Mouse (Mus musculus) stomach, embryonic 14.5 days (tissue): Measurements from ENCODE around the gene Rhoh. TPM values are rescaled to one million over a fixed set of nuclear protein-coding genes. Genes with fewer than 3 reads are reported as not detected.
A peak's percentile ranks its signal among the peaks of the same experiment; 100 is the strongest.

Experiments
- ATAC-seq: fragments of 200-750 bp; cut with Nextera tagmentation; 2 replicates; pipeline ENCODE4 v1.8.0; 2017; ENCODE audit warnings: low read depth, moderate TSS enrichment; ENCODE audit not compliant: insufficient number of reproducible peaks, insufficient read depth, low FRiP score
- H3K27ac ChIP-seq: fragments of 300-500 bp; sonication (generic); 2 replicates; pipeline ENCODE4 v1.5.1; 2014; ENCODE audit warnings: mild to moderate bottlenecking, low read length, moderate library complexity, mixed read lengths
- H3K27me3 ChIP-seq: fragments of 300-500 bp; sonication (generic); 2 replicates; pipeline ENCODE4 v1.6.1; 2014; ENCODE audit warnings: low read length, control low read depth, mixed read lengths; ENCODE audit not compliant: control insufficient read depth, insufficient read depth
- H3K36me3 ChIP-seq: fragments of 300-500 bp; sonication (generic); 2 replicates; pipeline ENCODE4 v1.6.1; 2014; ENCODE audit warnings: mild to moderate bottlenecking, control low read depth, low read length, moderate library complexity, mixed read lengths; ENCODE audit not compliant: control insufficient read depth, insufficient read depth
- H3K4me1 ChIP-seq: fragments of 300-500 bp; sonication (generic); 2 replicates; pipeline ENCODE4 v1.6.1; 2014; ENCODE audit warnings: low read length, control low read depth, mixed read lengths; ENCODE audit not compliant: control insufficient read depth, insufficient read depth
- H3K4me2 ChIP-seq: fragments of 300-500 bp; sonication (generic); replicated peaks from 2 replicates; pipeline ENCODE4 v1.6.1; 2014; ENCODE audit warnings: low read depth, low read length, control low read depth
- H3K4me3 ChIP-seq: fragments of 300-500 bp; sonication (generic); 2 replicates; pipeline ENCODE4 v1.5.1; 2014; ENCODE audit warnings: low read depth, low read length, control low read depth
- H3K9ac ChIP-seq: fragments of 300-500 bp; sonication (generic); replicated peaks from 2 replicates; pipeline ENCODE4 v1.6.1; 2014; ENCODE audit warnings: low read depth, mild to moderate bottlenecking, control low read depth, low read length, moderate library complexity, mixed read lengths
- H3K9me3 ChIP-seq: fragments of 300-500 bp; sonication (generic); 2 replicates; pipeline ENCODE4 v1.6.1; 2016; ENCODE audit warnings: low read depth, low read length, control low read depth; ENCODE audit not compliant: control insufficient read depth
- WGBS: fragments of 180-500 bp; shearing (Covaris S2); extraction: QIAGEN DNeasy Blood & Tissue Kit; methylation state at CpG from one replicate; pipeline ENCODE4 v1.1.7; 2014; 5-methylcytosine and 5-hydroxymethylcytosine counted together
- polyA plus RNA-seq: library from polyadenylated mRNA; unstranded; fragments of >200 nt; fragmentation: Nextera tagmentation; extraction: Ambion mirVana; gene quantifications from 2 replicates; pipeline ENCODE4 v1.2.1, GENCODE M21; 2014

The Rhoh gene
- polyA plus RNA-seq, 1 experiment from 2014 or later, result 0.67 TPM

- no peaks in the 10 kb centered on the region for H3K27me3 ChIP-seq
- no peak for ATAC-seq
- no peaks in the 10 kb centered on the region for H3K4me1 ChIP-seq
- no peak overlapping the region for H3K4me2 ChIP-seq
- no peak overlapping the region for H3K27ac ChIP-seq
- WGBS, result 86% methylated on average over 2 of the region's 2 CpGs
- H3K9ac ChIP-seq, result no peak overlapping the region
- H3K9me3 ChIP-seq, result no peaks in the 10 kb centered on the region
- H3K36me3 ChIP-seq, result no peaks in the 10 kb centered on the region
- H3K4me3 ChIP-seq, result no peak overlapping the region
Measured at GRCm38 (mm10) chr5:65933764-65934163, 72.8 kb downstream of the Rhoh start.

- no peaks in the 10 kb centered on the region for H3K9me3 ChIP-seq
- H3K4me2 ChIP-seq, result no peak within 1 kb of the TSS
- H3K4me1 ChIP-seq, result no peaks in the 10 kb centered on the region
- no peaks in the 10 kb centered on the region for H3K36me3 ChIP-seq
- no peak within 1 kb of the TSS for H3K4me3 ChIP-seq
- no peak for ATAC-seq
- H3K27me3 ChIP-seq, result no peaks in the 10 kb centered on the region
- H3K27ac ChIP-seq, result no peak within 1 kb of the TSS
- H3K9ac ChIP-seq, result no peak within 1 kb of the TSS
- 87% methylated on average over 5 of the region's 5 CpGs for WGBS
Measured at GRCm38 (mm10) chr5:65934783-65935182, 73.8 kb downstream of the Rhoh start, which contains the start of gene Chrna9. Gene Chrna9 (plus strand): TSS chr5:65934921.

GRCm38 (mm10) chr5:65937011-65937726, 76.2 kb downstream of the Rhoh start:
- no peak for ATAC-seq
- WGBS, result 64% methylated on average over 11 of the region's 11 CpGs
- no peak overlapping the region for H3K27ac ChIP-seq
- H3K27me3 ChIP-seq, result no peaks in the 10 kb centered on the region
- no peak overlapping the region for H3K9ac ChIP-seq
- H3K4me1 ChIP-seq, result no peaks in the 10 kb centered on the region
- H3K36me3 ChIP-seq, result no peaks in the 10 kb centered on the region
- no peak overlapping the region for H3K4me2 ChIP-seq
- no peaks in the 10 kb centered on the region for H3K9me3 ChIP-seq
- no peak overlapping the region for H3K4me3 ChIP-seq

GRCm38 (mm10) chr5:65937998-65938715, 77.1 kb downstream of the Rhoh start:
- peak; percentile 61; the same call in 1 of the 2 replicates for ATAC-seq
- Histone ChIP-seq H3K4me2 (no peak overlapping the region), H3K9me3 (no peaks in the 10 kb centered on the region), H3K27me3 (no peaks in the 10 kb centered on the region), H3K4me3 (no peak overlapping the region), H3K4me1 (no peaks in the 10 kb centered on the region), H3K9ac (no peak overlapping the region), H3K27ac (no peak overlapping the region), H3K36me3 (no peaks in the 10 kb centered on the region)
- 47% methylated on average over 9 of the region's 9 CpGs for WGBS

GRCm38 (mm10) chr5:65941145-65941544, 80.1 kb downstream of the Rhoh start:
- no peaks in the 10 kb centered on the region for H3K9me3 ChIP-seq
- 54% methylated on average over 4 of the region's 4 CpGs for WGBS
- no peak for ATAC-seq
- no peaks in the 10 kb centered on the region for H3K36me3 ChIP-seq
- no peak overlapping the region for H3K4me2 ChIP-seq
- H3K9ac ChIP-seq, result no peak overlapping the region
- no peak overlapping the region for H3K27ac ChIP-seq
- H3K4me3 ChIP-seq, result no peak overlapping the region
- H3K27me3 ChIP-seq, result no peaks in the 10 kb centered on the region
- H3K4me1 ChIP-seq, result no peaks in the 10 kb centered on the region

Other genes with a start within 250 kb of the Rhoh start
- 96.1 and 106 TPM in 2 replicates for gene Pds5a, start 162.9 kb upstream of the Rhoh start, polyA plus RNA-seq
- gene N4bp2, start 97.7 kb upstream of the Rhoh start, polyA plus RNA-seq, result 48.0 and 48.3 TPM in 2 replicates
- gene Chrna9, start 73.7 kb downstream of the Rhoh start, polyA plus RNA-seq, result not detected in 2 replicates
- gene 9130230L23Rik, start 143.1 kb downstream of the Rhoh start, polyA plus RNA-seq, result 2.2 and 3.0 TPM in 2 replicates